Mouse (Mus musculus) lung, postnatal 4 days (tissue): ENCODE results near the gene Msh3.

Experiments used
- DNase-seq, 2 experiments: peaks; one replicate each; pipeline ENCODE4 v3.0.0; 2021

Gene Msh3

GRCm38 (mm10) chr13:92328000-92328399 is 26.8 kb downstream of the Msh3 start:
- DNase-seq, result no peak

DNA sequence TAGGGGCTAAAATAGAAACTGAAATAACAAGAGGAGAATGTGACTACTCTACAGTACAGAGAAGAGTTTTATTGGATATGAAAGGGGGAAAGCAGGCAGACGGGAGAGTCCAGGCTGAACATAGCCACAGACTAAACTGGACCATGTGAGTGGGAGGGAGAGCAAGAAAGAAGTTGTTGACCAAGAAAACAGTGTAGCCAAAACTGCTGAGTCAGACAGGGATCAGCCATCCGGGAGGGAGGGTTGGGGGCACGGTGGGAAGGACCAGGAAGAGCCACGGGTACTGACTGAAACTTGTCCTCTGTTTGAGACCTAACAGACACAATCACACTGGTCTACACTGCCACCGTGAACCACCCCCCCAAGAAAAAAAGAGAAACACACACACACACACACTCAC is 28.8 kb downstream of the Msh3 start:
- DNase-seq, result no peak

- DNase-seq, result no peak
Observed at GRCm38 (mm10) chr13:92320770-92321169, 34.0 kb downstream of the Msh3 start.

GRCm38 (mm10) chr13:92314613-92315012 is 40.2 kb downstream of the Msh3 start:
- DNase-seq, result no peak

DNA sequence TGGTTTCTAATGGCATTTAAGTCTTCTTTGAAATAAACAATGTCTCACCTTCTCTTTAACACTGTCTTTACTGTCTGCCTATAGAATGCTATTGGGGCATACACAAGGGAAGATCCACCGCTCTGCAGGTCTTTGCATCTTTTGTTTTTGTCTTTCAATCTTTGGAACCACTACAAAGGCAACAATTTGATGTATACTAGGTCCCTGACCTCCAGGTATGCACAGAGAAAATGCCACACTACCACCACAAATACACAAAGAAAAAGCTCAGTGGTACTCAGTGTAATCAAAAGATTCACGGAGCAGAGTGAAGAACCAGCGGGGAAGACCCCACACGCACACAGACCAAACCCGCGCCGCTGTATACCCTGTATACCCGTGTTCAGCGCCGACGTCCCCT is 49.1 kb downstream of the Msh3 start, which contains the start of gene Gm20379:
TSS of gene Gm20379 (plus strand) at position 301 of the 400 bp plus-strand sequence.
- no peak for DNase-seq

- DNase-seq, result no peak
Observed at GRCm38 (mm10) chr13:92304291-92304690, 50.5 kb downstream of the Msh3 start.

DNA sequence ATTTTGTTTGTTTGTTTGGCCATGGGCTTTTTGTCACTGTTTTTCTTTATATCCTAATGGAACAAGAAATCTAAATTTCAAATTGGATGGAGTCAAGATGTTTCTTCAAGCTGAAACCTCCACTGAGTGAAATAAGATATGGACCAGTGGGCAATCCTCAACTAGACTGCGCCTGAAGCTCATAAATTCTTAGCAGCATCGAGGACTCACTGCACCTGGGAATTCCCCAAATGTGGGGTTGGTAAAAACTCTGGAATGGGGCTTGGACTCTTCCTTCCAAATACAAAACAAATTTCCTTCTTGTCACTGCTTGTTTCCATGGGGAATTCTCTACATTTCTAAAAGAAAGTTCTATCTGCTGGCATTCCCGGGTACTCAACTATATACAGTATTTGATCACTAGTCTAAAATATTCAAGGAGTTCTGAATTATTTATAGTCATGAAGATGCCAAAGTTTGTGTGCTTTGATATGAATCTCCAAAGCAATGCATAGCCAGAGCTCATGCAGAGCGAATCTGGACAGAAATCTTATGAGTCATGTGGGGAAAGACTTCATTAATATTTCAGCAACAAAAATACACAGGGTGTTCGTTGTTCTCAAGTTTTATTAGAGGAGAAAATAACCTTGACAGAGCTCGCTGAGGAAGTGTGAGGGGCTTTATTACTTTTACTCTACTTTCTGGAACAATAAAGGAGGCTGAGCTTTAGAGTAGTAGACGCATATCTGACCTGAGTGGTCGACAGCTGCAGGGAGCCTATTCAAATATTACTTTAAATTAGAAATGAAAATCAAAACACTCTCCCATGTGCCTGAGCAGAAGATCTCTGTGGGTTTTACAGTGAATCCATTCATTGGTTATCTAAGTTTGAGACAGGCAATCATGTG is 51.5 kb downstream of the Msh3 start:
- no peak for DNase-seq

GRCm38 (mm10) chr13:92302466-92302865 is 52.3 kb downstream of the Msh3 start:
- DNase-seq, result no peak

GRCm38 (mm10) chr13:92301754-92302153 is 53.0 kb downstream of the Msh3 start:
- DNase-seq, result no peak

DNA sequence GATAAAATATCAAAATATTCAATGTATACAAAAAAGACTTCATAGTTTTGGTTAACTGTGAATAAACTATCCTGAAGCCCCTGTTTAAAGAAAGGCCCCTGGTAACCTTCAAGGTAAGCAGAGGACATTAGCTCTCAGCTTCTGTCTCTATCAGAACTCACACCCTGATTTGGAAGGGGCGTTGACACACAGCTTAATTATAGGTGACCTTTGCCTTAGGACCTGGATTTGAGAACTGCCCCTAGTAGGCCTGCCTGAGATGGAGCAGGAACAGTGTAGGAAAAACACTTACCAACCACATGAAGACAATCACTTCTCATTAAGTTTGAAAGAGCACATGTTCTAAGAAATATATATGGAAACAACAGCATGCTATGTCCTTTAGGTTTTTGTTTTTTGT is 55.3 kb downstream of the Msh3 start:
- DNase-seq, result no peak

- DNase-seq, result no peak
Observed at GRCm38 (mm10) chr13:92297021-92297420, 57.8 kb downstream of the Msh3 start.

DNA sequence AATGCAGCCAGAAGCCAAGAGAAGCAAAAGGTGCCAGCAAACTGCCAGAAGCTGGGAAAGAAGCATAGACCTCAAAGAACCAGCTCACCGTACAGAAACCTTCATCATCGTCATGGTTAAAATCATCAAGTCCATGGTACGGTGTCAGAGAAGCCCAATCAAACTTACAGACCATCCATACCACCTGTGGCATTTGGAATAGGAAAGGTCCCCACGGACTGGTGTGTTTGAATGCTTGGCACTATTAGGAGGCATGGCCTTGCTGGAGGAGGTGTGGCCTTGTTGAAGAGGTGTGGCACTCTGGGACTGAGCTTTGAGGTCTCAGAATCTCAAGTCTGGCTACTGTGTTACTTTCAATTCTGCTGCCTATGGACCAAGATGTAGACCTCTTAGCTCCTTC is 58.3 kb downstream of the Msh3 start:
- no peak for DNase-seq

- DNase-seq, result no peak
Observed at GRCm38 (mm10) chr13:92293883-92294282, 60.9 kb downstream of the Msh3 start.

DNA sequence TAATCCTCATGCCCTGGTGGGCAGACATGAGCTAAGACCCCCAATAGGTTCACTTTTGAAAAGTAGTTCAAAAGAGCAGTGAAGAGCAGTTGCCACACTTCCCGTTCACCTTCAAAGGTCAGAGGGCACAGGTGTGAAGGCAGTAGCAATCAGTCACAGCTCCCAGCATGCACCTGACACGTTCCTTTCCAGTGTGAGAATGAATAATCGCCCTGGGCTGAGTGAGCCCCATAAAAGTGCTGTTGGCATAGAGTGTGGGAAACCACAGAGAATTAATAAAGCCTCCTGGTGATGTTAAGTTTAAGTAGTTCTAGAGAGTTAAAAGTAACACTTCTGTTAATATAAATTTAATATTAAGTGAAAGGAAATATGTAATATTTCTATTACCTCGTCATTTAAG is 63.2 kb downstream of the Msh3 start:
- DNase-seq, result no peak

DNA sequence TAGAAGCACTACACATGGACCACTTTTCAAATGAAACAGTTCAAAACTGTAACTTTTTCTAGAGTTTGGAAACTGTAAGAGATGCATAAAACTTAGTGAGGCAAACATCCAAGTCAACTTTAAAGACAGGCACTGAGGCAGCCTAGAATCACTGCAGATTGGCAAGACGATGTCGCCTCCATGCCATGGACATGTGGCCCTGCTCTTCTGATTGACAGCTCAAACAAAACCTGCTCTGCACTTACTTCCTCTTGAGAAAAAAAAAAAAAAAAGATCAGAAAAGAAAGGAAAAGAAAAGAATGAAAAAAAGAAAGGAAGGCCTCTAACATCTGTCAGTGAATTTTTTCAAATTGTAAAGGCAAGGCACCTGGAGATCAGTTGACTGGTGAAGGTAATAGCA is 77.8 kb downstream of the Msh3 start:
- DNase-seq, result no peak

DNA sequence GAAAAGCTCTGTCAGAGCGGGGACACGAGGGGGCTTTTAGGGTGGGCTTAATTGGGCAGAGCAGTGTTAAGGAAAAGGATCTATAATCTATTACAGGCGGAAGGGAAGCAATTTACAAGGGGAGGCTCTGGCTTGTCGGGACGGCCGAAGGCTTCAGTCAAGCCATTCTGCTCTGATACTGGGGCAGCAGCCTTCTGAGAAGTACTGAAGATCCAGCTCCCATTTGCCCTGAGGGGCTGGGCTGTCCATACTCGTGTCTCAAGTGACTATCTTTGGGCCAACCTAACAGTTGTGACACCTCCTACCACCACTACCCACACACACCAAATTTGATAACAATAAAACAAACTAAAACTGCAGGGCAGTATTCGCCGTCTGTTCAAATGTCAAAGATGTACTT is 79.5 kb downstream of the Msh3 start:
- no peak for DNase-seq

- peak; percentile 85 to 90 for DNase-seq
Observed at GRCm38 (mm10) chr13:92274274-92275198, 80.3 kb downstream of the Msh3 start.

DNA sequence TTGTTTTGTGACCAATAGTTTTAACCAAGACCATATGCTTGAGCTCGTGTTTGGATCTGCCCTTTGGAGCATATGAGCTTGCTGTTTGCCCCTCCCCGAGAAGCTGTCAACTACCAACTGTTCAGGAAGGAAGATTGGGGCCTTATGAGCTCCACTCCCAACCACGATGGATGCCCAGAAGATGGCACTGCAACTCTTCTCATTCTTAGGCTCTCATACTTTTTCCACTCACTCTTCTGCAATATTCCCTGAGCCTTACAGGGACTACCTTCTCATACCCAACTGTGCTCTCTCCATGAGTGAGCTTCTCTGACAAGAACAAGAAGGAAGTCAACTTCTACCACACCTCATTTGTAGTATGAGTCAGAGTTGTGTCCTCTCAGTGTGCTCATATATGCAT is 87.7 kb downstream of the Msh3 start:
- no peak for DNase-seq

DNA sequence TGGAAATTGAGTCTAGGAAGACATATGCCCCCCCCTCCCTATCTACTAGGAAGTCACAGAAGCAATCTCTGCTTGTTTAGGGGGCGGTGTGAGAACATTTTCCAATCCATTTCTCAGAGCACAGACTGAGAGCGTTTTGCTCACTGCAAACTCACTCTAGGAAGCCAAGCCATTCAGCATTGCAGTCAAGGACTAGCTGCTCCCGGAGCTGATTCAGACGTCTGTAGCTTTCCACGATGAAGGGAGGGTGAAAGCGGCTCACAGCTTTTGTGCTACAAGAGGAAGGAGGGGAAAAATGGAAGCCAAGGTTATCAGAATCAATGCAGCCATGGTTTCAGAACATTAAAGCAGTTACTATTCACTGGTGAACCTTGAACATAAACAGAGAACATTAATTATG is 91.2 kb downstream of the Msh3 start:
- no peak for DNase-seq

DNA sequence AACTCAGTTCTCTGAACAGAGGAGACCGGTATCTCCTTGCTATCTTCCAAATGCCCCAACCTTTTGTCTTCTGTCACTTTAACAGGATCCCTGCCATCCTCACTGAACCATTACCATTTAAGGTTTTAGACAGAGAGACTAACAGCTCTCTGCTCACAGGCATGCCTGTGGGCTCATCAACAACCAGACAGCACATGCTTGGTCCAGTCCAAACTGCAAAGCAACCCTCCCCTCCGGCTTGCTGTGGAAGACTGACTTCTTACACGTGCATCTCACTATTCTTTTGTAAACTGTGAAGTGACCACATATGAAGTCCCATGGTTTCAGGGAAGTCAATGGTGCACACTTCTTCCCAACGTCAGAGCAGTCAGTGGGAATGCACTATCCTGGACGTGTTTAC is 93.5 kb downstream of the Msh3 start:
- DNase-seq, result no peak

DNA sequence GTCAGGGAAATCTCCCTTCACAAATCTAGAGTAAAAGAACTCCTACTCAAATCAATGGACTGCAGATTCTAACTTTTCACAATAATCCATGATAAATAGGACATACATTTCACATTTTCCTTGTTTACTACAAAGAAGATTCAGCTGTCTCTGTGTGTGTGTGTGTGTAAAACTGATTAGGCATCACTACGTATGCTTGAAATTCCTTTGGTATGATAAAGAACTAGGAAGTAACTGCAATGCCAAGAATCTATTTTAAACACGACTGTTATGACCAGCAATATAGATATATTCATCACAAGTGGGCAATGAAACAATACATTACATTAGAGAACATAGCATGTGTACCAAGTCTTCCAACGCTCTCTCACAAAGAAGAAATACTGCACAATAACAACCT is 99.3 kb downstream of the Msh3 start:
- DNase-seq, result no peak

- no peak for DNase-seq
Observed at GRCm38 (mm10) chr13:92253850-92254249, 101.0 kb downstream of the Msh3 start.

DNA sequence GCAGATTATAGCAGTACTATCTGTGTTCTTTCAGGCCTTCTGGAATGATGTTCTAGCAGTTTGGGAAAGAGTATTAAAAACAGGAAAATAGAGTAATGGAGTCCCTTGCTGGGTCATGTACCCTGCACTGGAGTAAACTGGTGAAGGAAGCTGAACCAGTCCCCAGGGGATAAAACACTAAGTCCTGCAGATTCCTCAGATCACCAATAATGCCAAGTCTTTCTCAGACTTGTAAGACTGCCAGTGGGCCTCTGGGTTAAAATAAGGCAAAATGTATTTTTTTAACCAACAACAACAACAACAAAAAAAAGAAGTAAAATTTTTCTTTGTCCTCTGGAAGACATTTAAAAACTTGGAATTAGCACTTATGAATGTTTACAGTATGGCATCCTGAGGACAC is 102.5 kb downstream of the Msh3 start:
- no peak for DNase-seq

GRCm38 (mm10) chr13:92247576-92247975 is 107.2 kb downstream of the Msh3 start:
- DNase-seq, result no peak
